Mouse (Mus musculus) heart, embryonic 12.5 days (tissue): ENCODE measurements around the gene Gm42878. TPM values are rescaled to one million over a fixed set of nuclear protein-coding genes. Genes with fewer than 3 reads are reported as not detected.

ENCODE experiments used
- ATAC-seq: fragments of 200-750 bp; cut with Nextera tagmentation; 2 replicates; pipeline ENCODE4 v1.8.0; 2017; ENCODE audit warnings: moderate TSS enrichment, moderate library complexity; ENCODE audit not compliant: insufficient number of reproducible peaks, low FRiP score
- H3K27ac ChIP-seq: fragments of 300-500 bp; sonication (generic); 2 replicates; pipeline ENCODE4 v1.5.1; 2016; ENCODE audit warnings: mild to moderate bottlenecking, moderate library complexity; ENCODE audit not compliant: poor library complexity, severe bottlenecking
- H3K27me3 ChIP-seq: fragments of 300-500 bp; sonication (generic); replicated peaks from 2 replicates; pipeline ENCODE4 v1.6.1; 2016; ENCODE audit warnings: mild to moderate bottlenecking, moderate library complexity
- H3K36me3 ChIP-seq: fragments of 300-500 bp; sonication (generic); 2 replicates; pipeline ENCODE4 v1.6.1; 2016; ENCODE audit warnings: mild to moderate bottlenecking, moderate library complexity
- H3K4me1 ChIP-seq: fragments of 300-500 bp; sonication (generic); replicated peaks from 2 replicates; pipeline ENCODE4 v1.6.1; 2016; ENCODE audit warnings: mild to moderate bottlenecking
- H3K4me2 ChIP-seq: fragments of 300-500 bp; sonication (generic); 2 replicates; pipeline ENCODE4 v1.6.1; 2016; ENCODE audit warnings: mild to moderate bottlenecking, moderate library complexity
- H3K4me3 ChIP-seq: fragments of 300-500 bp; sonication (generic); 2 replicates; pipeline ENCODE4 v1.5.1; 2016; ENCODE audit warnings: mild to moderate bottlenecking
- H3K9ac ChIP-seq: fragments of 300-500 bp; sonication (generic); 2 replicates; pipeline ENCODE4 v1.6.1; 2016; ENCODE audit warnings: mild to moderate bottlenecking, moderate library complexity
- H3K9me3 ChIP-seq: fragments of 300-500 bp; sonication (generic); replicated peaks from 2 replicates; pipeline ENCODE4 v1.6.1; 2016; ENCODE audit warnings: mild to moderate bottlenecking, moderate library complexity
- WGBS: fragments of 180-500 bp; shearing (Covaris S2); methylation state at CpG from one replicate; pipeline ENCODE4 v1.1.7; 2016; 5-methylcytosine and 5-hydroxymethylcytosine counted together
- polyA plus RNA-seq: library from polyadenylated mRNA; unstranded; fragments of >200 nt; fragmentation: Nextera tagmentation; extraction: Ambion mirVana; gene quantifications from 2 replicates; pipeline ENCODE4 v1.2.1, GENCODE M21; 2016

Gm42878 gene
- polyA plus RNA-seq, 1 experiment from 2014 or later = not detected

- Histone ChIP-seq H3K36me3 (no peaks in the 10 kb centered on the region), H3K4me2 (no peak overlapping the region), H3K27ac (no peak overlapping the region), H3K4me1 (peaks cover 11% of the 10 kb centered on the region), H3K9ac (no peak overlapping the region), H3K27me3 (no peaks in the 10 kb centered on the region), H3K9me3 (peaks cover 4% of the 10 kb centered on the region), H3K4me3 (no peak overlapping the region)
- WGBS = 74% methylated on average over 7 of the region's 7 CpGs
- no peak for ATAC-seq
Measured at GRCm38 (mm10) chr5:121549196-121549595, 3.9 kb upstream of the Gm42878 start.

- no peak overlapping the region for H3K4me3 ChIP-seq
- 0 out of 2 replicates have a peak, but pooled peaks have one; percentile 22 for ATAC-seq
- peaks cover 19% of the 10 kb centered on the region for H3K4me1 ChIP-seq
- 82% methylated on average over 3 of the region's 3 CpGs for WGBS
- no peak overlapping the region for H3K9ac ChIP-seq
- H3K36me3 ChIP-seq = no peaks in the 10 kb centered on the region
- H3K27me3 ChIP-seq = no peaks in the 10 kb centered on the region
- no peak overlapping the region for H3K4me2 ChIP-seq
- peaks cover 4% of the 10 kb centered on the region for H3K9me3 ChIP-seq
- no peak overlapping the region for H3K27ac ChIP-seq
Measured at GRCm38 (mm10) chr5:121547084-121547483, 1.8 kb upstream of the Gm42878 start.

GRCm38 (mm10) chr5:121546530-121546895, 1.2 kb upstream of the Gm42878 start:
- Histone ChIP-seq H3K27me3 (no peaks in the 10 kb centered on the region), H3K4me3 (peak overlapping the region; percentile 100), H3K4me2 (peak overlapping the region; percentile 95), H3K4me1 (peaks cover 19% of the 10 kb centered on the region), H3K27ac (peak overlapping the region; percentile 91), H3K36me3 (no peaks in the 10 kb centered on the region), H3K9ac (peak overlapping the region; percentile 99), H3K9me3 (peaks cover 4% of the 10 kb centered on the region)
- 34% methylated on average over 6 of the region's 6 CpGs for WGBS
- ATAC-seq = 0 out of 2 replicates have a peak, but pooled peaks have one; percentile 37

- peaks cover 4% of the 10 kb centered on the region for H3K9me3 ChIP-seq
- no peaks in the 10 kb centered on the region for H3K27me3 ChIP-seq
- H3K4me3 ChIP-seq = peak within 1 kb of the TSS; percentile 100
- H3K4me2 ChIP-seq = peak within 1 kb of the TSS; percentile 95
- H3K4me1 ChIP-seq = peaks cover 19% of the 10 kb centered on the region
- H3K27ac ChIP-seq = peak within 1 kb of the TSS; percentile 91
- no peaks in the 10 kb centered on the region for H3K36me3 ChIP-seq
- H3K9ac ChIP-seq = peak within 1 kb of the TSS; percentile 99
- WGBS = 2% methylated on average over 55 of the region's 55 CpGs
- peak; percentile 95 for ATAC-seq
Measured at GRCm38 (mm10) chr5:121545793-121546529, 679 bp upstream of the Gm42878 start, which contains the start of gene Mapkapk5. TSS of gene Mapkapk5 (minus strand) at chr5:121545905.

- WGBS = 84% methylated on average over 3 of the region's 3 CpGs
- no peak overlapping the region for H3K4me3 ChIP-seq
- H3K27ac ChIP-seq = no peak overlapping the region
- ATAC-seq = no peak
- H3K36me3 ChIP-seq = peaks cover 6% of the 10 kb centered on the region
- H3K27me3 ChIP-seq = no peaks in the 10 kb centered on the region
- peaks cover 19% of the 10 kb centered on the region for H3K4me1 ChIP-seq
- H3K4me2 ChIP-seq = no peak overlapping the region
- no peaks in the 10 kb centered on the region for H3K9me3 ChIP-seq
- H3K9ac ChIP-seq = no peak overlapping the region
Measured at GRCm38 (mm10) chr5:121543370-121543769, 1.9 kb downstream of the Gm42878 start.

GRCm38 (mm10) chr5:121541235-121541634, 4.0 kb downstream of the Gm42878 start:
- peaks cover 20% of the 10 kb centered on the region for H3K4me1 ChIP-seq
- no peak overlapping the region for H3K4me3 ChIP-seq
- H3K27ac ChIP-seq = no peak overlapping the region
- no peak for ATAC-seq
- H3K27me3 ChIP-seq = no peaks in the 10 kb centered on the region
- H3K4me2 ChIP-seq = no peak overlapping the region
- 90% methylated on average over 7 of the region's 7 CpGs for WGBS
- no peaks in the 10 kb centered on the region for H3K9me3 ChIP-seq
- H3K36me3 ChIP-seq = peaks cover 19% of the 10 kb centered on the region
- no peak overlapping the region for H3K9ac ChIP-seq

- Histone ChIP-seq H3K4me1 (peaks cover 20% of the 10 kb centered on the region), H3K4me3 (no peak overlapping the region), H3K36me3 (peaks cover 30% of the 10 kb centered on the region), H3K9me3 (no peaks in the 10 kb centered on the region), H3K27me3 (no peaks in the 10 kb centered on the region), H3K4me2 (no peak overlapping the region), H3K9ac (no peak overlapping the region), H3K27ac (no peak overlapping the region)
- 91% methylated on average over 5 of the region's 5 CpGs for WGBS
- no peak for ATAC-seq
Measured at GRCm38 (mm10) chr5:121540066-121540465, 5.2 kb downstream of the Gm42878 start.

GRCm38 (mm10) chr5:121537588-121537987, 7.7 kb downstream of the Gm42878 start:
- H3K9me3 ChIP-seq = no peaks in the 10 kb centered on the region
- no peak overlapping the region for H3K4me3 ChIP-seq
- H3K27me3 ChIP-seq = no peaks in the 10 kb centered on the region
- peaks cover 53% of the 10 kb centered on the region for H3K36me3 ChIP-seq
- H3K27ac ChIP-seq = peak overlapping the region; percentile 53
- 74% methylated on average over 2 of the region's 2 CpGs for WGBS
- H3K9ac ChIP-seq = no peak overlapping the region
- H3K4me2 ChIP-seq = no peak overlapping the region
- no peak for ATAC-seq
- H3K4me1 ChIP-seq = peaks cover 5% of the 10 kb centered on the region

- no peaks in the 10 kb centered on the region for H3K27me3 ChIP-seq
- H3K9me3 ChIP-seq = no peaks in the 10 kb centered on the region
- H3K9ac ChIP-seq = no peak overlapping the region
- H3K36me3 ChIP-seq = peaks cover 59% of the 10 kb centered on the region
- H3K4me1 ChIP-seq = peaks cover 5% of the 10 kb centered on the region
- no peak overlapping the region for H3K4me3 ChIP-seq
- H3K4me2 ChIP-seq = no peak overlapping the region
- 68% methylated on average over 7 of the region's 7 CpGs for WGBS
- peak overlapping the region; percentile 53; the same call in 1 of the 2 replicates for H3K27ac ChIP-seq
- ATAC-seq = no peak
Measured at GRCm38 (mm10) chr5:121536921-121537555, 8.2 kb downstream of the Gm42878 start.

GRCm38 (mm10) chr5:121535116-121535515, 10.2 kb downstream of the Gm42878 start:
- Histone ChIP-seq H3K9ac (no peak overlapping the region), H3K4me2 (no peak overlapping the region), H3K4me1 (peaks cover 5% of the 10 kb centered on the region), H3K36me3 (peaks cover 74% of the 10 kb centered on the region), H3K27me3 (no peaks in the 10 kb centered on the region), H3K4me3 (no peak overlapping the region), H3K9me3 (no peaks in the 10 kb centered on the region), H3K27ac (no peak overlapping the region)
- WGBS = 91% methylated on average over 3 of the region's 3 CpGs
- no peak for ATAC-seq

- H3K9me3 ChIP-seq = no peaks in the 10 kb centered on the region
- H3K27ac ChIP-seq = no peak overlapping the region
- 89% methylated on average over 5 of the region's 5 CpGs for WGBS
- no peaks in the 10 kb centered on the region for H3K27me3 ChIP-seq
- no peak for ATAC-seq
- H3K4me1 ChIP-seq = peaks cover 5% of the 10 kb centered on the region
- H3K4me2 ChIP-seq = no peak overlapping the region
- H3K9ac ChIP-seq = no peak overlapping the region
- H3K36me3 ChIP-seq = peaks cover 79% of the 10 kb centered on the region
- no peak overlapping the region for H3K4me3 ChIP-seq
Measured at GRCm38 (mm10) chr5:121534521-121534920, 10.8 kb downstream of the Gm42878 start.
